Mouse (Mus musculus): Measurements from ENCODE around the gene Lnpep.

The Lnpep gene

DNA sequence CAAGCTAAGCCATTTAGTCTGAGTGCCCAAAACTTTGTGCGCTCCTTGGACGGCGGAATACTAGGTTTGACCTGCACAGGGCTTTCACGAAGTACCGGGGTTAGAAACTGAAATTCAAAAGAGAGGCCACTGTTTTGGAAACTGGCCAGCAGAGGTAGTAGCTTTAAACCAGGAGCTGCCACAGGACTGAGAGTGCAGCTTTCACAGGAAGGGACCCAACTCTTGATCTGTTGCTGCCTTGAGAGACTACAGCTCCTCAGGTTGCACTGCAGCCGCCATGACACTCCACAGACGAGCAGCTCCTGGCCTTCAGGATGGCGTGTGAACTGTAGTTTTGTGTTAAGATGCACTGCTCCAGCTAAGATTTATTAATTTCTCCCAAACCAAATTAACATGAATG is 132.7 kb downstream of the Lnpep start:
- DNase-seq (ENCODE audit: low spot score): no peak

DNA sequence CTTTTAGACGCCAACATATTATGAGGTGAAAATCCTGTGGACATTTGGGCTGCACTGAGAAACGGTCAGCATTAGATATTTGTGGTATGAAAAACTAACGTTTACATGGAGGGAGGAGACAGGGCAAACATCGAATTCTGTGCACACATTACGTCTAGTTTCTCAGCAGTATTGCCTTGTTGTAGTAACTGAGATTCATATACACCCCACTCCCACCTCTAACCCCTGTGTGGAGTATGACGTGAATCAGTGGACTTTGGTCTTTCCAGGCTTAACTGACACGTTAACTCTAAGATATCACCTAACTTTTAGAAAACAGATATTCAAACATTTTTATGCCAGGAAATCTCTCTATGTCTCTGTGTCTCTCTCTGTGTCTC is 133.2 kb downstream of the Lnpep start:
- no peak for DNase-seq (ENCODE audit: low spot score)

DNA sequence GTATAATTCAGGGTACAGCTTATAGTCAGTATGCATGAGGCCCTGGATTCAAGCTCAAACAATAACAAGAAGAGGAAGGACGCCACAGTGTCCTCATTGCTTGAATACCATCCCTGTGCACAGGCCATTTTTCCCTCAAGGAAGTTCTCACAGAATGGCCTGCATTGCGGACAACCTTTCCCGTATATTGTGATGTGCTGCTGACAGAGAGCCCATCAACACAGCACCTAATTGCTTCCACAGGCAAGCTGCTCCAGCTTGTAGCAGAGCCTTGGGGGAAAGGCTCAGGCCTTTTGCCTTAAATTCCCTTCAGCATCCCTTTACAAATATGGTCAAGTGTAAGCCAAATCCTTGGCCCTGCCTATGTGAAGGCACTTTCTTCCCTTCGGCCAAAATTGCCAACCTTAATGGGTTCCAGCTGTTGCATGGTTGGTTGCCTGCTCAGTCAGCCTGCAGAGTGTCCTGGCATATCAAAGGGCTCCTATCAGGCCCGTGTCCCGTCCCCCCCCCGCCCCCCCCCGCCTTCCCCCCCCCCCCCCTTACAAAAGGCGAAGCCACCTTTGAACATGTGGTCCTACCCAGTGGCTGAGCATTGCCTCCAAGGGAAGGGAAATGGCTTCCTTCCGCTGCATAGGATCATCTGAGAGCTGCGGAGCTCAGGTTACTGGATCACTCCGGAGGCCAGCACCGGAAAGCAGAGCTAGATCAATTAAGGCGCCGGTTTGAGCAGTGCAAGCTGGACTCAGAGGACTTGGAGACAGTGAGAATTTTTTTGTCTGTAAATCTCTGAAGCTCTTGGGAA is 133.8 kb downstream of the Lnpep start:
- no peak for DNase-seq (ENCODE audit: low spot score)

- DNase-seq (ENCODE audit: low spot score): no peak
Measured at GRCm38 (mm10) chr17:17485789-17486188, 139.1 kb downstream of the Lnpep start.
